Mouse (Mus musculus) heart, embryonic 12.5 days (tissue): ENCODE data around the gene Fbxw4. TPM values are rescaled to one million over a fixed set of nuclear protein-coding genes. Genes with fewer than 3 reads are reported as not detected.

ENCODE experiments used
- ATAC-seq: fragments of 200-750 bp; cut with Nextera tagmentation; 2 replicates; pipeline ENCODE4 v1.8.0; 2017; ENCODE audit warnings: moderate TSS enrichment, moderate library complexity; ENCODE audit not compliant: insufficient number of reproducible peaks, low FRiP score
- H3K27ac ChIP-seq: fragments of 300-500 bp; sonication (generic); 2 replicates; pipeline ENCODE4 v1.5.1; 2016; ENCODE audit warnings: mild to moderate bottlenecking, moderate library complexity; ENCODE audit not compliant: poor library complexity, severe bottlenecking
- H3K27me3 ChIP-seq: fragments of 300-500 bp; sonication (generic); replicated peaks from 2 replicates; pipeline ENCODE4 v1.6.1; 2016; ENCODE audit warnings: mild to moderate bottlenecking, moderate library complexity
- H3K36me3 ChIP-seq: fragments of 300-500 bp; sonication (generic); 2 replicates; pipeline ENCODE4 v1.6.1; 2016; ENCODE audit warnings: mild to moderate bottlenecking, moderate library complexity
- H3K4me1 ChIP-seq: fragments of 300-500 bp; sonication (generic); replicated peaks from 2 replicates; pipeline ENCODE4 v1.6.1; 2016; ENCODE audit warnings: mild to moderate bottlenecking
- H3K4me2 ChIP-seq: fragments of 300-500 bp; sonication (generic); 2 replicates; pipeline ENCODE4 v1.6.1; 2016; ENCODE audit warnings: mild to moderate bottlenecking, moderate library complexity
- H3K4me3 ChIP-seq: fragments of 300-500 bp; sonication (generic); 2 replicates; pipeline ENCODE4 v1.5.1; 2016; ENCODE audit warnings: mild to moderate bottlenecking
- H3K9ac ChIP-seq: fragments of 300-500 bp; sonication (generic); 2 replicates; pipeline ENCODE4 v1.6.1; 2016; ENCODE audit warnings: mild to moderate bottlenecking, moderate library complexity
- H3K9me3 ChIP-seq: fragments of 300-500 bp; sonication (generic); replicated peaks from 2 replicates; pipeline ENCODE4 v1.6.1; 2016; ENCODE audit warnings: mild to moderate bottlenecking, moderate library complexity
- WGBS: fragments of 180-500 bp; shearing (Covaris S2); methylation state at CpG from one replicate; pipeline ENCODE4 v1.1.7; 2016; 5-methylcytosine and 5-hydroxymethylcytosine counted together
- polyA plus RNA-seq: library from polyadenylated mRNA; unstranded; fragments of >200 nt; fragmentation: Nextera tagmentation; extraction: Ambion mirVana; gene quantifications from 2 replicates; pipeline ENCODE4 v1.2.1, GENCODE M21; 2016

The Fbxw4 gene
- polyA plus RNA-seq, 1 experiment from 2014 or later, result 4.8 TPM

- Histone ChIP-seq H3K4me2 (no peak overlapping the region), H3K9me3 (no peaks in the 10 kb centered on the region), H3K27ac (no peak overlapping the region), H3K27me3 (no peaks in the 10 kb centered on the region), H3K4me3 (no peak overlapping the region), H3K4me1 (peaks cover 7% of the 10 kb centered on the region; the same call in 1 of the 2 replicates), H3K36me3 (peaks cover 22% of the 10 kb centered on the region), H3K9ac (no peak overlapping the region)
- 91% methylated on average over 6 of the region's 6 CpGs for WGBS
- ATAC-seq, result no peak
Measured at GRCm38 (mm10) chr19:45595481-45595880, 64.6 kb downstream of the Fbxw4 start.

- WGBS, result 77% methylated on average over 7 of the region's 7 CpGs
- ATAC-seq, result no peak
Measured at GRCm38 (mm10) chr19:45594079-45594478, 66.0 kb downstream of the Fbxw4 start.

GRCm38 (mm10) chr19:45592916-45593315 lies 67.2 kb downstream of the Fbxw4 start:
- 89% methylated on average over 9 of the region's 9 CpGs for WGBS
- no peak overlapping the region for H3K4me3 ChIP-seq
- no peak overlapping the region for H3K9ac ChIP-seq

More at GRCm38 (mm10) chr19:45594079-45594478, 66.0 kb downstream of the Fbxw4 start:
- Histone ChIP-seq H3K27ac (no peak overlapping the region), H3K27me3 (no peaks in the 10 kb centered on the region), H3K4me2 (no peak overlapping the region), H3K36me3 (peaks cover 15% of the 10 kb centered on the region), H3K9ac (no peak overlapping the region), H3K4me3 (no peak overlapping the region), H3K4me1 (peaks cover 7% of the 10 kb centered on the region; the same call in 1 of the 2 replicates), H3K9me3 (no peaks in the 10 kb centered on the region)

GRCm38 (mm10) chr19:45591704-45592103 lies 68.4 kb downstream of the Fbxw4 start:
- H3K27ac ChIP-seq, result no peak overlapping the region

More at GRCm38 (mm10) chr19:45592916-45593315, 67.2 kb downstream of the Fbxw4 start:
- peaks cover 7% of the 10 kb centered on the region; the same call in 1 of the 2 replicates for H3K4me1 ChIP-seq
- H3K27me3 ChIP-seq, result no peaks in the 10 kb centered on the region
- ATAC-seq, result no peak
- no peak overlapping the region for H3K4me2 ChIP-seq
- no peak overlapping the region for H3K27ac ChIP-seq
- no peaks in the 10 kb centered on the region for H3K9me3 ChIP-seq
- H3K36me3 ChIP-seq, result peaks cover 21% of the 10 kb centered on the region

GRCm38 (mm10) chr19:45589761-45590160 lies 70.4 kb downstream of the Fbxw4 start:
- no peak overlapping the region for H3K9ac ChIP-seq
- H3K4me3 ChIP-seq, result no peak overlapping the region
- H3K4me2 ChIP-seq, result no peak overlapping the region
- H3K27me3 ChIP-seq, result no peaks in the 10 kb centered on the region
- H3K9me3 ChIP-seq, result no peaks in the 10 kb centered on the region
- peaks cover 16% of the 10 kb centered on the region for H3K4me1 ChIP-seq
- ATAC-seq, result no peak
- H3K36me3 ChIP-seq, result peaks cover 30% of the 10 kb centered on the region
- WGBS, result 88% methylated on average over 6 of the region's 6 CpGs
- H3K27ac ChIP-seq, result no peak overlapping the region

More at GRCm38 (mm10) chr19:45591704-45592103, 68.4 kb downstream of the Fbxw4 start:
- H3K4me1 ChIP-seq, result peaks cover 10% of the 10 kb centered on the region
- H3K4me2 ChIP-seq, result no peak overlapping the region
- no peaks in the 10 kb centered on the region for H3K27me3 ChIP-seq
- no peak overlapping the region for H3K4me3 ChIP-seq
- WGBS, result 78% methylated on average over 7 of the region's 7 CpGs
- no peaks in the 10 kb centered on the region for H3K9me3 ChIP-seq
- no peak for ATAC-seq
- peaks cover 25% of the 10 kb centered on the region for H3K36me3 ChIP-seq
- H3K9ac ChIP-seq, result no peak overlapping the region

- no peak for ATAC-seq
- Histone ChIP-seq H3K9ac (no peak overlapping the region), H3K27ac (no peak overlapping the region), H3K36me3 (peaks cover 36% of the 10 kb centered on the region), H3K9me3 (no peaks in the 10 kb centered on the region), H3K27me3 (no peaks in the 10 kb centered on the region), H3K4me1 (peaks cover 16% of the 10 kb centered on the region), H3K4me2 (no peak overlapping the region), H3K4me3 (no peak overlapping the region)
- 69% methylated on average over 6 of the region's 6 CpGs for WGBS
Measured at GRCm38 (mm10) chr19:45587509-45588292, 72.4 kb downstream of the Fbxw4 start.

GRCm38 (mm10) chr19:45586850-45587249 lies 73.3 kb downstream of the Fbxw4 start:
- H3K27ac ChIP-seq, result no peak overlapping the region
- no peak overlapping the region for H3K4me3 ChIP-seq
- no peak overlapping the region for H3K4me2 ChIP-seq
- no peak overlapping the region for H3K9ac ChIP-seq
- no peak for ATAC-seq
- no peaks in the 10 kb centered on the region for H3K27me3 ChIP-seq
- peaks cover 21% of the 10 kb centered on the region for H3K4me1 ChIP-seq
- WGBS, result 43% methylated on average over 3 of the region's 3 CpGs
- no peaks in the 10 kb centered on the region for H3K9me3 ChIP-seq
- peaks cover 31% of the 10 kb centered on the region for H3K36me3 ChIP-seq

- peaks cover 30% of the 10 kb centered on the region for H3K4me1 ChIP-seq
- no peaks in the 10 kb centered on the region for H3K27me3 ChIP-seq
- H3K9me3 ChIP-seq, result no peaks in the 10 kb centered on the region
- no peak overlapping the region for H3K4me3 ChIP-seq
- 70% methylated on average over 9 of the region's 9 CpGs for WGBS
- no peak overlapping the region for H3K4me2 ChIP-seq
- peaks cover 30% of the 10 kb centered on the region for H3K36me3 ChIP-seq
- H3K9ac ChIP-seq, result no peak overlapping the region
- no peak overlapping the region for H3K27ac ChIP-seq
- ATAC-seq, result no peak
Measured at GRCm38 (mm10) chr19:45584856-45585620, 75.1 kb downstream of the Fbxw4 start.

- no peak for ATAC-seq
- 86% methylated on average over 6 of the region's 6 CpGs for WGBS
- H3K4me2 ChIP-seq, result no peak overlapping the region
- no peak overlapping the region for H3K27ac ChIP-seq
- peaks cover 41% of the 10 kb centered on the region for H3K4me1 ChIP-seq
- no peak overlapping the region for H3K4me3 ChIP-seq
- H3K9ac ChIP-seq, result no peak overlapping the region
- peaks cover 41% of the 10 kb centered on the region for H3K36me3 ChIP-seq
- no peaks in the 10 kb centered on the region for H3K27me3 ChIP-seq
- H3K9me3 ChIP-seq, result no peaks in the 10 kb centered on the region
Measured at GRCm38 (mm10) chr19:45583136-45583535, 77.0 kb downstream of the Fbxw4 start.

GRCm38 (mm10) chr19:45582161-45582560 lies 78.0 kb downstream of the Fbxw4 start:
- H3K27ac ChIP-seq, result no peak overlapping the region

GRCm38 (mm10) chr19:45581257-45581656 lies 78.9 kb downstream of the Fbxw4 start:
- H3K4me3 ChIP-seq, result no peak overlapping the region
- no peak overlapping the region for H3K4me2 ChIP-seq
- H3K4me1 ChIP-seq, result peaks cover 44% of the 10 kb centered on the region
- WGBS, result 52% methylated on average over 3 of the region's 3 CpGs
- no peaks in the 10 kb centered on the region for H3K27me3 ChIP-seq
- H3K9ac ChIP-seq, result no peak overlapping the region
- H3K36me3 ChIP-seq, result peaks cover 49% of the 10 kb centered on the region
- ATAC-seq, result no peak
- H3K27ac ChIP-seq, result no peak overlapping the region
- H3K9me3 ChIP-seq, result no peaks in the 10 kb centered on the region

More at GRCm38 (mm10) chr19:45582161-45582560, 78.0 kb downstream of the Fbxw4 start:
- H3K9ac ChIP-seq, result no peak overlapping the region
- H3K4me3 ChIP-seq, result no peak overlapping the region
- H3K4me2 ChIP-seq, result no peak overlapping the region
- peaks cover 46% of the 10 kb centered on the region for H3K36me3 ChIP-seq
- peaks cover 42% of the 10 kb centered on the region for H3K4me1 ChIP-seq
- no peaks in the 10 kb centered on the region for H3K9me3 ChIP-seq
- ATAC-seq, result no peak
- WGBS, result 31% methylated on average over 8 of the region's 8 CpGs
- no peaks in the 10 kb centered on the region for H3K27me3 ChIP-seq
